Mouse (Mus musculus): ENCODE measurements at regions not wholly inside any gene's neighbourhood (a gene's known extent, or its start where the extent isn't known, plus 50 kb on each side); places are given as distances from the start of the nearest gene placed in this dataset.

DNA sequence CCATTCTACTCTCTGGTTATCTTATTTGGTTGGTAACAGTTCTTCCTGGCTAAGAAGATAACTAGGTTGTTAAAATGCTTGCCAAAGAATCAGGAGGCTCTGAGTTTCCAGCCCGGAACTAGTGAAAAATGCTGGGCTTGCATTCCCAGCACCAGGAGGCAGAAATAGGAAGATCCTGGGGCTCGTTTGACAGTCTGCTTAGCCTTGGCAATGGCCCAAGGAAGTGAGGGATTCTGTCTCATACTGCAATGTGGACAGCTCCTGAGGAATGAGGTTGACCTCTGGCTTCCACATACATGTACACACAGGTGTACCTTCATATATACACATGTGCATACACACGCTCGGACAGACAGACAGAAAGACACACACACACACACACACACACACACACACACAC lies 340.6 kb upstream of the Id2 start:
- no peak for TF ChIP-seq USF1 (IDR thresholded peaks at IDR 0.05; ENCODE audit: low read depth)
- no peak for TF ChIP-seq CTCF (IDR thresholded peaks at IDR 0.05; ENCODE audit: control insufficient read depth, insufficient read depth, insufficient read length)
- TF ChIP-seq MAX (IDR thresholded peaks at IDR 0.05): no peak
- TF ChIP-seq FOSL1 (IDR thresholded peaks at IDR 0.05; ENCODE audit: insufficient read depth, low read length, poor library complexity, severe bottlenecking): no peak
- no peak for TF ChIP-seq CEBPB (IDR thresholded peaks at IDR 0.05; ENCODE audit: low read depth)
- no peak for TF ChIP-seq MYOG (IDR thresholded peaks at IDR 0.05; ENCODE audit: control insufficient read depth, extremely low read depth, insufficient read length)
- no peak for TF ChIP-seq MYOD1 (IDR thresholded peaks at IDR 0.05; ENCODE audit: control insufficient read depth, insufficient read length, low read depth)
